Mouse (Mus musculus): ENCODE measurements at regions not wholly inside any gene's neighbourhood (a gene's known extent, or its start where the extent isn't known, plus 50 kb on each side); places are given as distances from the start of the nearest gene placed in this dataset.

- DNase-seq (ENCODE audit: low read depth) = no peak
These were observed 153.2 kb downstream of the Dusp6 start for GRCm38 (mm10) chr10:99416271-99416670.

GRCm38 (mm10) chr10:99416896-99417479 is 154.0 kb downstream of the Dusp6 start:
- DNase-seq (ENCODE audit: low read depth) = no peak

GRCm38 (mm10) chr10:99417591-99417990 is 154.6 kb downstream of the Dusp6 start:
- DNase-seq (ENCODE audit: low read depth) = no peak

- DNase-seq (ENCODE audit: low read depth) = no peak
These were observed 155.5 kb downstream of the Dusp6 start for GRCm38 (mm10) chr10:99418497-99418896.

GRCm38 (mm10) chr10:99419532-99419931 is 156.5 kb downstream of the Dusp6 start:
- no peak for DNase-seq (ENCODE audit: low read depth)

- DNase-seq (ENCODE audit: low read depth) = no peak
These were observed 160.4 kb downstream of the Dusp6 start for GRCm38 (mm10) chr10:99423406-99423805.

GRCm38 (mm10) chr10:99425265-99425664 is 162.2 kb downstream of the Dusp6 start:
- DNase-seq (ENCODE audit: low read depth) = no peak

- DNase-seq (ENCODE audit: low read depth) = no peak
These were observed 167.1 kb downstream of the Dusp6 start for GRCm38 (mm10) chr10:99430175-99430574.

- no peak for DNase-seq (ENCODE audit: low read depth)
These were observed 167.9 kb downstream of the Dusp6 start for GRCm38 (mm10) chr10:99430669-99431561.

- no peak for DNase-seq (ENCODE audit: low read depth)
These were observed 174.0 kb downstream of the Dusp6 start for GRCm38 (mm10) chr10:99437060-99437459.

GRCm38 (mm10) chr10:99440169-99440568 is 177.1 kb downstream of the Dusp6 start:
- no peak for DNase-seq (ENCODE audit: low read depth)

- DNase-seq (ENCODE audit: low read depth) = peak; percentile 96
These were observed 178.0 kb downstream of the Dusp6 start for GRCm38 (mm10) chr10:99441014-99441413.

- DNase-seq (ENCODE audit: low read depth) = peak; percentile 86
These were observed 178.9 kb downstream of the Dusp6 start for GRCm38 (mm10) chr10:99441931-99442330.

GRCm38 (mm10) chr10:99443453-99444170 is 180.6 kb downstream of the Dusp6 start:
- DNase-seq (ENCODE audit: low read depth) = no peak

- DNase-seq (ENCODE audit: low read depth) = no peak
These were observed 187.9 kb downstream of the Dusp6 start for GRCm38 (mm10) chr10:99450714-99451625.

- no peak for DNase-seq (ENCODE audit: low read depth)
These were observed 188.8 kb downstream of the Dusp6 start for GRCm38 (mm10) chr10:99451639-99452417.

- no peak for DNase-seq (ENCODE audit: low read depth)
These were observed 193.1 kb downstream of the Dusp6 start for GRCm38 (mm10) chr10:99456180-99456579.

GRCm38 (mm10) chr10:99458047-99458446 is 195.0 kb downstream of the Dusp6 start:
- no peak for DNase-seq (ENCODE audit: low read depth)

- DNase-seq (ENCODE audit: low read depth) = no peak
These were observed 196.2 kb downstream of the Dusp6 start for GRCm38 (mm10) chr10:99459171-99459660.

GRCm38 (mm10) chr10:99459823-99460361 is 196.9 kb downstream of the Dusp6 start:
- DNase-seq (ENCODE audit: low read depth) = peak; percentile 95

All from gonadal fat pad, adult 2 months (tissue).